Mouse (Mus musculus) granulocyte monocyte progenitor cell, adult 5-6 weeks (primary cell): ENCODE measurements at regions not wholly inside any gene's neighbourhood (a gene's known extent, or its start where the extent isn't known, plus 50 kb on each side); places are given as distances from the start of the nearest gene placed in this dataset.
"Not testable (repeated sequence)": the region's sequence is repeated elsewhere in the genome, so short reads cannot be mapped to it uniquely, and the experiment has no call there.

Source experiments
- ATAC-seq: replicated peaks from 2 replicates; pipeline ENCODE4 v1.8.0; 2016; ENCODE audit warnings: mild to moderate bottlenecking, moderate TSS enrichment, inconsistent platforms; ENCODE audit not compliant: poor library complexity, severe bottlenecking

- no peak for ATAC-seq
Observed at GRCm38 (mm10) chr14:37571971-37572370, 436.9 kb upstream of the Ghitm start.

GRCm38 (mm10) chr14:37558258-37558657, 423.2 kb upstream of the Ghitm start:
- ATAC-seq: no peak

- no peak for ATAC-seq
Observed at GRCm38 (mm10) chr14:37523616-37524015, 388.5 kb upstream of the Ghitm start.

GRCm38 (mm10) chr14:37520631-37521030, 385.6 kb upstream of the Ghitm start:
- ATAC-seq: not testable (repeated sequence)

- ATAC-seq: no peak
Observed at GRCm38 (mm10) chr14:37505314-37505713, 370.2 kb upstream of the Ghitm start.

- no peak for ATAC-seq
Observed at GRCm38 (mm10) chr14:37490711-37491110, 355.6 kb upstream of the Ghitm start.

GRCm38 (mm10) chr14:37485292-37485691, 350.2 kb upstream of the Ghitm start:
- ATAC-seq: no peak

- ATAC-seq: no peak
Observed at GRCm38 (mm10) chr14:37477599-37477998, 342.5 kb upstream of the Ghitm start.

- ATAC-seq: no peak
Observed at GRCm38 (mm10) chr14:37468711-37469110, 333.6 kb upstream of the Ghitm start.

GRCm38 (mm10) chr14:37440874-37441273, 305.8 kb upstream of the Ghitm start:
- ATAC-seq: no peak

- no peak for ATAC-seq
Observed at GRCm38 (mm10) chr14:37430656-37431055, 295.6 kb upstream of the Ghitm start.

GRCm38 (mm10) chr14:37425506-37425905, 290.4 kb upstream of the Ghitm start:
- no peak for ATAC-seq

GRCm38 (mm10) chr14:37421566-37421965, 286.5 kb upstream of the Ghitm start:
- ATAC-seq: no peak

- not testable (repeated sequence) for ATAC-seq
Observed at GRCm38 (mm10) chr14:37412583-37412982, 277.5 kb upstream of the Ghitm start.

GRCm38 (mm10) chr14:37371972-37372371, 236.9 kb upstream of the Ghitm start:
- no peak for ATAC-seq

GRCm38 (mm10) chr14:37361896-37362295, 226.8 kb upstream of the Ghitm start:
- ATAC-seq: no peak

- peak; percentile 63 for ATAC-seq
Observed at GRCm38 (mm10) chr14:37355968-37356704, 221.1 kb upstream of the Ghitm start.

GRCm38 (mm10) chr14:37323392-37323791, 188.3 kb upstream of the Ghitm start:
- no peak for ATAC-seq

- no peak for ATAC-seq
Observed at GRCm38 (mm10) chr14:37315239-37315895, 180.3 kb upstream of the Ghitm start.

GRCm38 (mm10) chr14:37313906-37314305, 178.8 kb upstream of the Ghitm start:
- no peak for ATAC-seq

- ATAC-seq: no peak
Observed at GRCm38 (mm10) chr14:37312887-37313286, 177.8 kb upstream of the Ghitm start.
